Mouse (Mus musculus) Muller cell, postnatal 12 days (primary cell): Measurements from ENCODE around the gene Mst1.

ENCODE experiments used
- DNase-seq: peaks from one replicate; pipeline ENCODE4 v3.0.0-alpha.2; 2015; ENCODE audit errors: inconsistent ontology term

Gene Mst1

GRCm38 (mm10) chr9:108080168-108080567 is at the start of gene Mst1:
Gene Mst1 (plus strand): TSS chr9:108080436.
- DNase-seq: no peak

- no peak for DNase-seq
Measured at GRCm38 (mm10) chr9:108032126-108032525, 48.1 kb upstream of the Mst1 start.

GRCm38 (mm10) chr9:108035331-108036156 is 44.7 kb upstream of the Mst1 start:
- DNase-seq: no peak

GRCm38 (mm10) chr9:108044751-108045492 is 35.3 kb upstream of the Mst1 start:
- no peak for DNase-seq

- no peak for DNase-seq
Measured at GRCm38 (mm10) chr9:108046582-108046981, 33.7 kb upstream of the Mst1 start.

GRCm38 (mm10) chr9:108047601-108048565 is 32.4 kb upstream of the Mst1 start:
- no peak for DNase-seq

- DNase-seq: no peak
Measured at GRCm38 (mm10) chr9:108048566-108048955, 31.7 kb upstream of the Mst1 start.

- peak; percentile 99 for DNase-seq
Measured at GRCm38 (mm10) chr9:108049016-108049455, 31.2 kb upstream of the Mst1 start, which contains the start of gene Gmppb. Gene Gmppb (plus strand): TSS chr9:108049242.

GRCm38 (mm10) chr9:108049561-108050251 is 30.5 kb upstream of the Mst1 start:
- DNase-seq: no peak

- DNase-seq: no peak
Measured at GRCm38 (mm10) chr9:108051184-108051930, 28.9 kb upstream of the Mst1 start.

GRCm38 (mm10) chr9:108051931-108052220 is 28.4 kb upstream of the Mst1 start:
- no peak for DNase-seq

- no peak for DNase-seq
Measured at GRCm38 (mm10) chr9:108052411-108052810, 27.8 kb upstream of the Mst1 start.

- DNase-seq: peak; percentile 96
Measured at GRCm38 (mm10) chr9:108052885-108053664, 27.2 kb upstream of the Mst1 start, which contains the start of gene Amigo3. Gene Amigo3 (plus strand): TSS chr9:108053159.

GRCm38 (mm10) chr9:108053665-108054225 is 26.5 kb upstream of the Mst1 start:
- no peak for DNase-seq

- DNase-seq: no peak
Measured at GRCm38 (mm10) chr9:108054331-108055040, 25.8 kb upstream of the Mst1 start.

- no peak for DNase-seq
Measured at GRCm38 (mm10) chr9:108055061-108055460, 25.2 kb upstream of the Mst1 start.

- no peak for DNase-seq
Measured at GRCm38 (mm10) chr9:108055661-108056237, 24.5 kb upstream of the Mst1 start.
